Mouse (Mus musculus): ENCODE measurements at regions not wholly inside any gene's neighbourhood (a gene's known extent, or its start where the extent isn't known, plus 50 kb on each side); places are given as distances from the start of the nearest gene placed in this dataset.

DNA sequence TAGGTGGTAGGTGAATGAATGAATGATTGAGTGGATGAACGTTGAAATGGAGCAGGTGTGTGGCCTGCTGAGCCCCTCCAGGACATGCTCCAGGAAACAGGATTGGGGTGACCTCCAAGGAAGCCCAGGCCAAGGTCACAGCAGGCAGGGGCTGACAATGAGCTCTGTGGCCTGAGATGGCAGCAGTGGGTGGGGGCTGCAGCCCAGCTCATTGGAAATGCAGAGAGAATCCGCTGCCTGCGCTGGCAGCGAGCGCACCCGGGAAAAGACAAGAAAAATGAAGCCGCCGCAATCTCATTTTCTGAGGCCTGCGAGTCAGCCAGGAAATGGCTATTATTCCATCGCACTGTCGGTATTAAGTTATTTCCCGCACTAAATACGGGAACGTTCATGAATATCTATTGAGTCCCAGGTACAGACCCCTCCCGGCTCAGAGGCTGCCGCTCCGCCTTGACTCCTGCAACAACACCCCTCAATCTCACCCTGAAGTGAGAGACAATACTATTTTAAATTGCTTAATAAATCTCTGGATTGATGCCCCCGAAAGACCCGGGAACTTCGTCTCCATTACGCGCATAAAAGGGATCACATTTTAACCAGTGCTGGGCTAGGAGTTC is 153.7 kb downstream of the Cryba4 start:
- DNase-seq (ENCODE audit: low spot score), result no peak

DNA sequence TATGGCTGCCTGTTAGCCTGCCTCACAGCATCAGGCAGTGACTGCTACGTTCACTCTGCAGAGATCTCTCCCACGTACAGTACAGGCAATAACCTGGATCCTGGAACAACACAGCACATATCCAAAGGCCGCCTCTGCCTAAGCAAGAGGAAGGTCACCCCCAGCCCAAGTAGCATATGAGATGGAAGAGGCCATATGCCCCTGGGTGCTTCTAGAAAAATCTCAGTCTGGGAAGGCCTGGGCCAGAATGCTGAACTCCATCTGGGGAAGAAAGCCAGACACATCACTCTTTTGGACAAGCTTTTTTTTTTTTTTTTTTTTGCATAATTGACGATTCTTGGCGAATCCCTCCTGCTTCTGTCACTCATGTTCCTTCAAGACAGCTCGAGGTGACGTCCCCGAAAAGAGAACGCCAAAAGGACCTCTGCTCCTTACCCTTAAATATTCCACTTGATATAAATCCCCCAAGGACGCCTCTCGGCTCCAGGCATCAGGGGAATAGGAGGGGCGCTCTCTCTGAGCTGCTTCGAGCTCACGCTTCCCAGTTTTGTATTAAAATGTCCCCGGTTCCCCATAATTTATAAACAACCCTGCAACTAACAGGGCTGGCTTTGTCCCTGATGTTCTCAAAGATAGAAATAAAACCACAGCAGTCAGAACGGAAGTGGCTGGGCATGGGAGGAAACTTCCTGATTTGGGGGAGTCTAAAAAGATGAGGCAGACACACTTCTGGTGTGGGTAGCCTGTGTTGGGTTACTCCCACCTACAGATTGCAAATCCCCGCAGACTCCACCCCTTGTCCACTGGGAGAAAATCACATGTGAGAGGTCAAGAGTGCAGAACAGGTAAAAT is 150.4 kb downstream of the Cryba4 start:
- peak; percentile 21 for DNase-seq (ENCODE audit: low spot score)

DNA sequence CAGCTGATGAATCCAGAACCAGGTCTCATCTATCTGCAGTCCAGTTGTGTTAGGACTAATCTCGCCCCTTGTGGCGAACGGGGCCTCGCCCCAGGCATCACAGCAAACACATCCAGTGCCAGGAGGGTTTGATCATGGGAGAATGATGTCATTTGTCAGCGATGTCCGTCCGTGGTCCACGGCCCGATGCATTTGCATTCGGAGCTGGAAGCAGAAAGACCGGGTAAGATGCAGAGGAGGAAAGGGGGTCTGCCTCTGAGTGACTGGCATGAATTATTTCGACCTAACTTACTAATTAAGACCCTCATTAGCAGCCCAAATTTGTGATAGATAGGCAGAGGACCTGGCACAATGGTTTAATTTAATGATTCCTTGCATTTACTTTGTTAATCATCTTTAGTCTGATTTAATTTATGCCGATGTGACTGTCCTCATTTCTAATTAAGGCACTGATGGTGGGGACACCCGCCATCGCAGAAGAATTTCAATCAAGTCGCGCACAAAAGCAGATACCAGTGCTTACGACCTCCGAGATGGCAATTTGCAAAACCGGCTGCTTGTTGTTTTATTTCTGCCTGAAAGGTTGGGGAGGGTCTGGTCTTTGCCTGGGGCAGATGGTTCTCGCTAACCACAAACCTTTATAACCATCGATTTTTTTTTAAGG is 141.9 kb downstream of the Cryba4 start:
- DNase-seq (ENCODE audit: low spot score), result no peak

DNA sequence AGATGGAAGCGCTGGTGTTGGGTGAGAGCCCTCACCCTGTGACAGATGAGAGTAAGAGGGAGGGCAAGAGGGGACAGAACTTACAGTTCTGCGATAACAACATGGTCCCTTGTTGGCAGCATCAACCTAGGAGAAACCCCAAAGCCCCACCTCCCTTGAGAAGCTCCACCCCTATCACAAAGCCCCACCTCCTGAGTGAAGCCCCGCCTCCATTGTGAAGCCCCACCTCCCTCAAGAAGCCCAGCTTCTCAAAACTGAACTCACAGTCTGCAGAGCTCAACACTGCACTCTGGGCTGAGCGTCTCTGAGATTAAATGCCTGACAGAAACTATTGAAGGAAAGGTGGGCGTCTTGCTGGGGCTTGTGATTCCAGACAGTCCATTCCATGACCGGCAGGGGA is 131.6 kb downstream of the Cryba4 start:
- no peak for DNase-seq (ENCODE audit: low spot score)

DNA sequence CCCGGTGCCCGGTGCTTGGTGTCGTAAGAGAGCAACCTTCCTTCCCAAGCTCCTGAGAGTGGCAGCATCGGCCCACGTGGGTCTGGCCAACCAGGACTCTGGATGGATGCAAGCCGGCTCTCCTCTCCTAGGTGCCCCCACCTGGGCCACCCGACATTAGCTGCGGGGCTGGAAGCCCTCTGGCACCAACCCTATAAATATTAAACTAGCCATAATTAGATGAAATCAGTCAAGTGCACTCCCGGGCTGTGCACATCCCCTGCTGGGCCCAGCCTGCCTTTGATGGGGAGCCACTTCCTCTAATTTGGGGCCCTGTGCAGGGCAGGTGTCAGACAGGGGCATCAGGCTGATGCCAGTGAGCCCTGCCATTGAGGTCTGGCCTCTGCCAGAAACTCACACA is 130.8 kb downstream of the Cryba4 start:
- no peak for DNase-seq (ENCODE audit: low spot score)

DNA sequence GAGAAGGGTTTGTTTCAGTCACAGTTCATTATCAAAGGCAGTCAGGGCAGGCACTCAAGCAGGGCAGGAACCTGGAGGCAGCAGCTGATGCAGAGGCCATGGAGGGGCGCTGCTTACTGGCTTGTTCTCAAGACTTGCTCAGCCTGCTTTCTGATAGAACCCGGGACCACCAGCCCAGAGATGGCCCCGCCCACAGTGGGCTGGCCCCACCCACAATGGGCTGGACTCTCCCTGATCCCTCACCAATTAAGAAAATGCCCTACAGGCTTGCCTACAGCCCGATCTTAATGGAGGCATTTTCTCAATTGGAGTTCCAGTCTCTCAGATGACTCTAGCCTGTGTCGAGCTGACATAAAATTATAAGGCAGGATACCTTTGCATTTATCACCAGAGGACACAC is 129.7 kb downstream of the Cryba4 start:
- DNase-seq (ENCODE audit: low spot score), result no peak

DNA sequence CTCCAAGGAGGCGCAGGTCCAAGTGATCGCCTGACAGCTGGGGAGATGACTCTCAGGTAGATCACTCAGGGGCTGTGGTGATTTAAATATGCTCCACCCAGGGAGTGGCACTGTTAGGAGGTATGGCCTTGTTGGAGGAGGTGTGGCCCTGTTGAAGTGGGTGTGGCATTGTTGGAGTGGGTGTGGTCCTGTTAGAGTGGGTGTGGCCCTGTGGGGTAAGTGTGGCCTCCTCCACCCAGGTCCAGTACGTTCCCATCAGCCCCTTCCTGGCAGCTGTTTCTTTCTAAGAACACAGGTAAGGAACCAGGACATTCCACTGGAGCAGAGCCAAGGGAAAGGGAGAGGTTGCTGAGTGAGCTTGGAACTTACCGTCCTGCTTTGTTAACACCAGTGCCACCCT is 125.1 kb downstream of the Cryba4 start:
- DNase-seq (ENCODE audit: low spot score), result no peak

DNA sequence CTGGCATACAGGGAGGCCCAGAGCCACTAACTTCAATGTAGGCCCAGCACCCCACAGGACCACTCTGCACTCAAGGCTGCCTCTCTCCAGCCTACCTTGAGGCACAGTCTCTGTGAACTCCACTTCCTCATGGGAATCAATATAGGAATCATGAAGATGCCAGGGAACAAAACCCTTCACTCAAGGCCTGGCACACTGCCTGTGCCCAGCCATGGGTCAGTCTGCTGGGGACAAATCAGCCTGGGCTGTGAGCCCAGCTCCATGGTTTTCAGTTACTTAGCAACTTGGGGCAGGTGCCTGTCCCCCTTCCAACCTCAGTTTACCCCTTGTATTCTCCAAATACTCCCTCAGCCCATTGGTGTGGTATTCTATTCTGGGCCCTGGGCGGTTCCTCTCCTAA is 119.6 kb downstream of the Cryba4 start:
- DNase-seq (ENCODE audit: low spot score), result peak; percentile 15

DNA sequence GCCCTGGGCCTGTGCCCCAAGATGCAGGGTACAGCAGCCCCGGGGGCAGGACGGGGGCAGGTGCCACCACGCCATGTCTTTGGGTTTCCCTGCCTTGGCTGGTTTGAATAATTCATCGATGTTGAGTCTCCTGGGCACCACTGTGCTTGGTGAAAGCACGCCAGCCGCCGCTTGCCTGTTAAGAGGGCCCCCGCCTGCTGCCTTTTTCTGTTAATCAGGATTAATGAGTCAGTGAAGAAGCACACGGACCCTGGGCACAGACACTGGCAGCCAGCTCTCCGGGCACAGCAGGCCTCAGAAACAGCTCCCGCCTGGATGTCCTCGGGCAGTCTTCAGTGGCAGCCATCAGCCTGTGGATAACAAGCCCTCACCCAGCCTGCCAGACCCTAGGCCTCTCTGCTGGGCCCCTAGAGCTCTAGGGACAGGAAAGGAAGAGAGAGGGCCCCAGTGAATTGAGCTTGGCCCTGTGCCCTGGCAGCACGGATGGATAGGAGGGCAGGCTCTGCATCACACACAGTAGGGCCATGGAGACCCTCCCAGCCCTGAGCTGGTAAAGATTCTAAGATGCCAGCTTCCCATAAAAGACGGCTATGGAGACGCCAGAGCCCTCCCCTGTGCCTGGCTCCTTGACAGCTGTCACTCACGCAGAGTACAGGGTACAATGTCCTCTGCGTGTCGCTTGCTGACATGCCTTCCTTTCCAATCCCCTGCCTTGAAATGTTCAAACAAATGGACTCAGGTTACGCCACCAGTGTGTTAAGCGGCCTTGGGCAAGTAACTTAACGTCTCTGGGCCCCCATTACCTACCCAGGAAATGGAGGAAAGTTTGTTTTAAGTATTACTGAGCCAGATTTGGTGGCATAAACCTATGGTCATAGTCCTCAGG is 118.4 kb downstream of the Cryba4 start:
- DNase-seq (ENCODE audit: low spot score), result no peak

DNA sequence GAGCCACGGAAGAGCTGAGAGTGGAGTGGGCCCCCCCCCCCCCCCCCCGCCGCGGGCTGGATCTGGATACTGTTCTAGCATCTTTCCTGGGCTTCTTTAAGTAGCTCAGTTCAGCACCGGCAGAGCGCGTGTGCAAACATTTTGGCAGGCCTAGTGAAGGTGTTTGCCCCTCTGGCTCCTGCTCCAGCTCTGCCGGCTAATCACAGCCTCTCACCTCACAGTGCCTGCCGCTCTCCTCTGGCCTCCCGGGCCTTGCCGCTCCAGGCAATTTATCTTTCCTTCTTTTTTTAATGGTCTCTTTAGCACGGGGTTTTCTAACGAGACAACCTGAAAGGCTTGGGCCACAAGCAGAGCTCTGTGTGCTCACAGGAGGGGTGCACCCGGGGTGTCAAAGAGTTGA is 115.7 kb downstream of the Cryba4 start:
- DNase-seq (ENCODE audit: low spot score), result no peak

DNA sequence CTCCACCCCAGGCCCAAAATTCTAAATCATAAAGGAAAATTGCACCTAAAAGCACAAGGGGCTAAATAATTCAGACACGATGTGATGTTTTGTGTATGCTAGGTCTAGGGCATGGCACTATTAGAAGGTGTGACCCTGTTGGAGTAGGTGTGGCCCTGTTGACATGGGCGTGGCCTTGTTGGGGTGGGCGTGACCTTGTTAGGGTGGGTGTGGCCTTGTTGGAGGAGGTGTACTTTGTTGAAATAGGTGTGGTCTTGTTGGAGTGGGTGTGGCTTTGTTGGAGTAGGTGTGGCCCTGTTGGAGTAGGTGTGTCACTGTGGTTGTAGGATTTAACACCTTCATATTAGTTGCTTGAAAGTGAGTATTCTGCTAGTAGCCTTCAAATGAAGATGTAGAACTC is 114.1 kb downstream of the Cryba4 start:
- DNase-seq (ENCODE audit: low spot score), result no peak

DNA sequence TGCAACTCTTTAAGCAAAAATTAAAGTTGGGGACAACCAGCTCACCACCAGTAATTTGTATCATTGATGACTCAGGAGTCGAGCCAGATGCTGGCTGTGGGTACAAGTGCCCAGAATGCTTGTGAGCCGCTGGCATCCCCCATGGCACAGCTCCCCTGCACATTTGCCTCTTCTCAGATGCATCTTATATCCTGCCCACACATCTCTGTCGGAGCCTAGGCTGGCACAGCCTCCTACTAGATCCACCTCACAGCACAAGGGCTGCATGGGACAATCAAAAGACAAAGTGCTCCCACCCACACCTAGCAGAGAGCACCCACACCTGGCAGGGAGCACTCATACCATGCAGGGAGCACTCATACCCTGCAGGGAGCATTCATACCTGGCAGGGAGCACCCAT is 109.6 kb downstream of the Cryba4 start:
- DNase-seq (ENCODE audit: low spot score), result no peak

DNA sequence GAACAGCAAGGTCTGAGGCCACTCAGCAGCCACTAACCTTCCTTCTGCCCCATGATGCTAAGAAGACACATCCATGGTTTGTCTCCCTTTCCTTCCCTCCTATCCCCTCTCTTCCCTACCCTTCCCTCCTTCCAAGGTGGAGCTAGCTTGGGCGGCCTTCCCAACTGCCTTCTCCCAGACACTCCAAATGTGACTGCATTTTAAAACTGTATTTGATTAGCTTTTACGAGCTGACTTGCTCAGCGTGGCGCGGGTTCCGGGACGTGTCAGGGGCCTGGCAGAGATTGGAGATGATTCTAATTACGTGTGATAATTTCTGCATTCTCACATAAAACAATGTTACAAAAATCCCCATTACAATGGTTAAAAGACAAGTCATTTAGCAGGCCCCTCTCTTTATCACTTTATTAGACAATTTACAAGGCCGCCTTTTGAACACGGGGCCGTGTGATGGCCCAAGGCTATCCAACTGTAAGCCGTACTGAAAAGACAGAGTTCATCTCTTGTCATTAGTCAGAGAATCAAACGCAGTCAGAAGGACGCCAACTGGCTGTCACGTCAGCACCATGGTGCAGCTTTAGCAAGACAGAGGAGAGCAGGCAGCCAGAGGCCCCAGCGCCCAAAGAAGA is 108.2 kb downstream of the Cryba4 start:
- DNase-seq (ENCODE audit: low spot score), result no peak

DNA sequence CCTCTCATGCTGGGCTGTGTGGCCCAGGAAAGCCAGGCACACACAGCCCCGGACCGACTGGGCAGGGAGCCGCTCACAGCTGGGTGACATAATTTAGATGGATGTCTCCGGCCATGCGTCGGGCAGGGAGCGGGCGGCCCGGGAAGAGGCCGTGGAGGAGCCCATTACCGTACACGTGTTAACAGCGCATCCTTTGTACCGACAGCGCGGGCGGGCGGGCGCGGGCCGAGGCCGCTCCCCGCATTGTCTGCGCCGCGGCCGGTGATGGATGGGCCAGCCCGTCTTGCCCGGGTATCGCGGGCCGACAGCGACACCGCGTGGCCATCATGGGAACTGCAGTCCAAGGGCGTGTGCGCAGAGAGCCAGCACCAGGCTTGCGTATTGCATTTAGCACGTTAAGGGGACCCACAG is 98.6 kb downstream of the Cryba4 start:
- DNase-seq (ENCODE audit: low spot score), result peak; percentile 79

DNA sequence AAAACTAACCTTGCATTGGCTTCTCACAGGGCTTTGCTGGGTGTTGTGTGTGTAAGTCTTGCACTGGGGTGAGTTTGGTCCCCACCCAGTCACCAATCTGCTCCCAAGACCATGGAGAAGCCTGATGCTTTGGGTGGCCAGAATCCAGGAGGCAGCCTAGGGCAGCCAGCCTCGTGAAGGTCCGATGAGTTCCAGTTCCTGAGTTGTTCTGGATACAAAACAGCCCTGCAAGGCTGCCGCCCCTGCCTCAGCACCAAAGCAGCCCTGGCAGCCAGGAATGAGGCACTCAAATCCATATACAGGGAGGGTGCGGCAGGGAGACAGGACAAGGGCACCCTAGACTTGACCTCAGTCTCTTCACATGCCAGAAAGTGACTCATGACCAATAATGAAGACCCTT is 97.7 kb downstream of the Cryba4 start:
- no peak for DNase-seq (ENCODE audit: low spot score)

DNA sequence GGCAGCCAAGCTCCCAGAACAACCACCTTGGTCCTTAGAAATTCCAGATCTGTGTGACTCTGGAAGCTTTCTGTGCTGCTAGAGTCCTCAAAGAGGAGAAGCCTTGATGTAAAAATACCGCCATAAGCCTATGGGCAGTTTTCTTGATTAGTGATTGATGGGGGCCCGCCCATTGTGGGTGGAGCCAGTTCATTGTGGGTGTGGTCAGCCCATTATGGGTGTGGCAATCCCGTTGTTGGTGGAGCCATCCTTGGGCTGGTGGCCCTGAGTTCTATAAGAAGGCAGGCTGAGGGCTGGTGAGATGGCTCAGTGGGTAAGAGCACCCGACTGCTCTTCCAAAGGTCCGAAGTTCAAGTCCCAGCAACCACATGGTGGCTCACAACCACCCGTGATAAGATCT is 97.3 kb downstream of the Cryba4 start:
- DNase-seq (ENCODE audit: low spot score), result no peak

DNA sequence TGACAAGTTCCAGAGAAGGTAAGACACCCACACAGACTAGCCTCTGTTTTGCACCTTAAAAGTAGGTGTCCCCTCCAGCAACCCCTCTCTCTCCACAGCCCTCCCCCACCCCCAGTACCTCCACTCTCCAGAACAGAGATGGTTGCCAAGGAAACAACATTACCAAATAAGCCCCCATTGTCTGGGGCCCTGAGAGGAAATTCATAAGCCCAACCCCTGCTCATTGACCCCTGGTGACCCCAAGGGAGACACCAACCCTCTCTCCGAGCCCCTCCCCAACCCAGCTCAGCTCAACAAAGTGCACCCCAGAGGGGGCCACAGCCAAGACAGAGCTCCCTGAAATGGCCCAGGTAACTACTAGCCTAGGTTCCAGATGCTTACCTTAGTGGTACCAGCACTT is 96.3 kb downstream of the Cryba4 start:
- no peak for DNase-seq (ENCODE audit: low spot score)

DNA sequence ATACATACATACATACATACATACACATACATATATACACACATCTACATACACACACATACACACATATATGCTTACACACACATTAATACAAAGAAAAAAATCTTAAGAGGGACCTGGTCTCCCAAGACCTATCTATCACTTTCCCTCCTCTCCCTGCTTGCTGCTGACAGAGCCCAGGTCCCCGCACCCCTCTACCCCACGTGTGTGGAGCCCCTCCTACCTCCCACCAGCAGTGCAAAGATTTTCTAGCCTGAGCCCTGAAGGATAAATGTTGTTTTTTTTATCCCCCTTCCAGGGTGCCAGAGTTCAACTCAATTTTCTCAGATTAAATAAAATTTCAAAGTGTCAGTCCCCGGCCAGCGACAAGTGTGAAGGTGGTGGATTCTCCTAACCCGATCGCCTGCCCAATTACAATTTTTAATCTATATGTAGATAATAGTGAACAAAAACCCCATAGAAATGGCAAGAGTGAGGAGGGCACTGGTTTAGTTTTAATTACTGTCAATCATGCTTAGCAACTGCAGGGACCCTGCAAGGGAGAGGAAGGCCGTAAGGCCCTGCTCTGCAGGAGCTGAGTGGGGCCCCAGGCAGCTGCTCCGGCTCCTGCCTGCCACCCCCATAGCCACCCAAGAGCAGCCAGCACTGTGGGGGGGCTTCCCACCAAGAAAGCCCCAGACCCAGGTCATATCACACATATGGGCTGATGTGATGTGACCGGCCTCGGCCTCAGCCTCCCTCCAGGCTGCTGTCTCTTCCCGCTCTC is 85.7 kb downstream of the Cryba4 start:
- no peak for DNase-seq (ENCODE audit: low spot score)

DNA sequence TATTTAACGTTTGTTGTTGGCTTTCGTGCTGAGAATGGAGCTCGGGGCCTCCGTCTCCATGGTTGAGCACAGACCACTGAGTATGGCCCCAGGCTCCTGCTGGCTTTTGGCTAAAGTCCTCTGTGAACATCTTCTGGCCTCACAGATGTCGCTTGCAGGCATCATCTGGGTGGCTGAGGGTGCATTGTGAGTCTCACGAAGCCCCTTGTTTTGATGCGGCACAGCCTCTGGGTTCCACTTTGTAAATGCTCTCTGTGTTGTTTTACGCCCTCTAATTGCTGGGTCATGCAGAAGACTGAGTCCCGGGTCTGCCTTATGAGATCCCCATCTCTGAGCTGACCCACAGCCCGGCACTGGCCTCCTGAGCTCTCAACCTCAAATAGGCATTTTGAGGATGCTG is 84.5 kb downstream of the Cryba4 start:
- no peak for DNase-seq (ENCODE audit: low spot score)

DNA sequence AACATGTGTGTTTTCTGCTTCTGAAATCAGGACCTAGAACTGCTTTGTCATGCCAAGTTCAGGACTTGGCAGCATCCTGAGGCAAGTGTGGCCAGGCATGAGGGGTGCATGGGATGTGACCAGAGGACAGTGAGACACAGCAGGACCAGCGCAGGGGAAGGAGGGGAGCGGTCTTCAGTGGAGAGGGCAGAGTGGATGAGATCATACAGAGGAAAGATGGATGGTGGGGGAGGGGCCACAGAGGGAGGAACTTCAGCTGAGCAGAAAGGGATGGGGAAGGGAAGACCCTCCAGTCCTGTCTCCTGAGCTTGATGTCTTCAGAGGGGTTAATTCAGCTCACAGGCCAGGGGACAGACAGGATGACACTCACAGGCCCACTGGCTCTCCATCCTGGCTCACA is 81.0 kb downstream of the Cryba4 start:
- DNase-seq (ENCODE audit: low spot score), result no peak

All from heart, adult 8-10 months (tissue).